Mouse (Mus musculus): ENCODE data around the gene 2410137M14Rik.

GRCm38 (mm10) chr17:36995448-36995847, 14.4 kb upstream of the 2410137M14Rik start:
- TF ChIP-seq POLR2A (IDR thresholded peaks at IDR 0.05; ENCODE audit: borderline replicate concordance, low read depth, low read length) (no peak), CTCF (IDR thresholded peaks at IDR 0.05; ENCODE audit: low read depth, low read length) (no peak)

All from bone marrow macrophage, adult 2 months (primary cell).